19 mouse cellular contexts compared by ENCODE assay signal in the genomic region with DNA sequence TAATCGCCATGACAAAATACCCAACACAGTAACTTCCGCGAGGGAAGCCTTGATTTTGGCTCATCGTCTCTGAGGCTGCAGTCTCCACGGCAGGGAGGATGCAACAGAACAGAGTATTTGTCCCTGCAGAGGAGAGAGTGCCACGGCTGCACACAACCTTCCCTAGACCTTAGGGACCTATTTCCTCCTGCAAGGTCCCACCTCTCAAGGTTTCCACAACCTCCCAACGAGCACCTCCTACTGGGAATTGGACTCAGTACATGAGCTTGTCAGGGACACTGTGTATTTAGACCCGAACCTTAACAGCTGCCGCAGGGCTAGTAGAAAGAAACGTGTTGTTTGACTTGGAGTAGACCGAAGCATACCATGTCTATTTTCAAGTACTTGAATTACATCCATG.
"Had no signal": no experiment of that assay in that cellular context is flagged by ENCODE, and none has a peak within 500 bp of the region (broad histone marks: within the 10 kb centered on the region; RNA-seq: fewer than 3 reads in every experiment).

No protein-coding gene starts in this region.

- H3K27me3 ChIP-seq: intestine, embryonic 15.5 days; limb, embryonic 13.5 days had no signal

- ATAC-seq: intestine, embryonic 15.5 days; liver, postnatal 0 days; lung, postnatal 0 days had no signal

- H3K9ac ChIP-seq: intestine, embryonic 15.5 days; kidney, embryonic 15.5 days; limb, embryonic 13.5 days; liver, embryonic 14.5 days; liver, postnatal 0 days; lung, embryonic 14.5 days had no signal

- DNase-seq: kidney, adult 11 months; kidney, adult 8-10 months; kidney, postnatal 10 days; kidney, postnatal 36 days; left cerebral cortex, postnatal 4 days; liver, postnatal 0 days; lung, embryonic 14.5 days; thymus, adult 2 months; thymus, postnatal 14 days; thymus, postnatal 4 days had no signal

- H3K27ac ChIP-seq: intestine, embryonic 15.5 days; kidney, embryonic 15.5 days; limb, embryonic 13.5 days; liver, embryonic 14.5 days; macrophage; stomach, postnatal 0 days had no signal

- H3K9me3 ChIP-seq: intestine, embryonic 15.5 days; kidney, embryonic 15.5 days; limb, embryonic 13.5 days had no signal

- H3K36me3 ChIP-seq: intestine, embryonic 15.5 days; kidney, embryonic 15.5 days; limb, embryonic 13.5 days had no signal

- H3K4me2 ChIP-seq: intestine, embryonic 15.5 days; kidney, embryonic 15.5 days; limb, embryonic 13.5 days; liver, embryonic 11.5 days; lung, embryonic 14.5 days had no signal

- H3K4me3 ChIP-seq: intestine, embryonic 15.5 days; kidney, embryonic 15.5 days; limb, embryonic 13.5 days; myocyte had no signal

- H3K4me1 ChIP-seq: intestine, embryonic 15.5 days had no signal
